Mouse (Mus musculus) olfactory bulb, adult 2 months (tissue): ENCODE data around the gene Mrpl30.

Experiments
- CTCF ChIP-seq: fragments of 200-500 bp; IDR thresholded peaks from 2 replicates; pipeline ENCODE4 v1.5.1; 2012; ENCODE audit warnings: low read depth, mild to moderate bottlenecking, low read length, moderate library complexity; ENCODE audit not compliant: insufficient read depth
- POLR2A ChIP-seq: fragments of 200-500 bp; IDR thresholded peaks from 2 replicates; pipeline ENCODE4 v1.6.1; 2012; ENCODE audit warnings: mild to moderate bottlenecking, low read depth, low read length, moderate library complexity; ENCODE audit not compliant: insufficient read depth

DNA sequence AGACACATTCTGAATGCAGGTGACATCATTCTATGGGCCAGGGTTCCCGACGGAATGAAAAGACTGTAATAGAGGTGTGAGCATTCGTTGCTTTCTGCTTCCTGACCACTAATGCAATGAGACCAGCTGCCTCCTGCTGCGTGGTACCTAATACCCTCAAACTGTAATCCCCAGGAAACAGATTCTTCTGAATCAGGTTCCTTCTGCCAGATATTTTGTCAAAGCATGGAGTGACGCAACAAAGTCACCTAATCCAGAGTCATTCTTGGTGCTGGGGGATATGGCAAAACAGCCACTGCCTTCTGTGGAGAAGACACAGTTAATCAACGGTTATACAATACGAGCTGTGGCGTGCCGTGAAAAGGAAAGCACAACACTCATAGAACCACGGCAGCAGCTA lies 21.6 kb upstream of the Mrpl30 start:
- TF ChIP-seq CTCF (no peak), POLR2A (no peak)
